Mouse (Mus musculus): Measurements from ENCODE around the gene Sema3a.

Sema3a gene

GRCm38 (mm10) chr5:13125241-13125692 is at the start of gene Sema3a:
Gene Sema3a, plus strand, starts transcription at chr5:13125414.
- DNase-seq (ENCODE audit: low read depth) = no peak

- no peak for DNase-seq (ENCODE audit: low read depth)
These were observed 40.3 kb upstream of the Sema3a start for GRCm38 (mm10) chr5:13084777-13085439.

- peak; percentile 71 for DNase-seq (ENCODE audit: low read depth)
These were observed 34.8 kb upstream of the Sema3a start for GRCm38 (mm10) chr5:13090431-13090830.

GRCm38 (mm10) chr5:13109522-13109921 is 15.7 kb upstream of the Sema3a start:
- DNase-seq (ENCODE audit: low read depth) = no peak

- DNase-seq (ENCODE audit: low read depth) = no peak
These were observed 8.0 kb upstream of the Sema3a start for GRCm38 (mm10) chr5:13117236-13117635.

GRCm38 (mm10) chr5:13125757-13126156 is 543 bp downstream of the Sema3a start:
- no peak for DNase-seq (ENCODE audit: low read depth)

- no peak for DNase-seq (ENCODE audit: low read depth)
These were observed 982 bp downstream of the Sema3a start for GRCm38 (mm10) chr5:13126196-13126595.

- DNase-seq (ENCODE audit: low read depth) = no peak
These were observed 1.9 kb downstream of the Sema3a start for GRCm38 (mm10) chr5:13127121-13127520.

GRCm38 (mm10) chr5:13144733-13145457 is 19.7 kb downstream of the Sema3a start:
- no peak for DNase-seq (ENCODE audit: low read depth)

- DNase-seq (ENCODE audit: low read depth) = no peak
These were observed 24.7 kb downstream of the Sema3a start for GRCm38 (mm10) chr5:13149909-13150308.

GRCm38 (mm10) chr5:13151002-13151401 is 25.8 kb downstream of the Sema3a start:
- no peak for DNase-seq (ENCODE audit: low read depth)

GRCm38 (mm10) chr5:13157761-13158612 is 32.8 kb downstream of the Sema3a start:
- DNase-seq (ENCODE audit: low read depth) = no peak

GRCm38 (mm10) chr5:13182186-13182585 is 57.0 kb downstream of the Sema3a start:
- no peak for DNase-seq (ENCODE audit: low read depth)

GRCm38 (mm10) chr5:13197886-13198285 is 72.7 kb downstream of the Sema3a start:
- no peak for DNase-seq (ENCODE audit: low read depth)

- DNase-seq (ENCODE audit: low read depth) = no peak
These were observed 74.5 kb downstream of the Sema3a start for GRCm38 (mm10) chr5:13199709-13200108.

- DNase-seq (ENCODE audit: low read depth) = no peak
These were observed 130.1 kb downstream of the Sema3a start for GRCm38 (mm10) chr5:13255353-13255752.

- no peak for DNase-seq (ENCODE audit: low read depth)
These were observed 131.1 kb downstream of the Sema3a start for GRCm38 (mm10) chr5:13256321-13256720.

GRCm38 (mm10) chr5:13263087-13263486 is 137.9 kb downstream of the Sema3a start:
- DNase-seq (ENCODE audit: low read depth) = no peak

GRCm38 (mm10) chr5:13263539-13263938 is 138.3 kb downstream of the Sema3a start:
- peak; percentile 11 for DNase-seq (ENCODE audit: low read depth)

- no peak for DNase-seq (ENCODE audit: low read depth)
These were observed 187.5 kb downstream of the Sema3a start for GRCm38 (mm10) chr5:13312667-13313066.

GRCm38 (mm10) chr5:13313977-13314376 is 188.8 kb downstream of the Sema3a start:
- DNase-seq (ENCODE audit: low read depth) = no peak

GRCm38 (mm10) chr5:13318728-13319429 is 193.7 kb downstream of the Sema3a start:
- DNase-seq (ENCODE audit: low read depth) = no peak
